25 mouse cellular contexts compared by ENCODE assay signal in genomic region chr6:70789134-70789533, GRCm38 (mm10). TPM values are rescaled to one million over a fixed set of nuclear protein-coding genes. Genes with fewer than 3 reads are reported as not detected.
A peak's percentile ranks its signal among the peaks of the same experiment; 100 is the strongest.
DNase-seq lines count a peak whose midpoint lies in the region; ATAC-seq and TF ChIP-seq lines count a peak whose summit lies in the region.
"Had no signal": no experiment of that assay in that cellular context is flagged by ENCODE, and none has a peak within 500 bp of the region (broad histone marks: within the 10 kb centered on the region; RNA-seq: fewer than 3 reads in every experiment).

No protein-coding gene starts in this region.

- H3K27ac ChIP-seq in heart, embryonic 13.5 days (replicated peaks), result no peak overlapping the region
- H3K27ac ChIP-seq in brown adipose tissue, adult 24 weeks (replicated peaks; ENCODE audit: low read depth, low read length), result peak overlapping the region; percentile 7; the same call in 1 of the 2 replicates
- peak overlapping the region; percentile 94 for H3K27ac ChIP-seq in liver, embryonic 12.5 days
- H3K27ac ChIP-seq in liver, postnatal 0 days (ENCODE audit: low read depth), result peak overlapping the region; percentile 89; the same call in 1 of the 2 replicates
- H3K27ac ChIP-seq: forebrain, embryonic 10.5 days; forebrain, embryonic 15.5 days; heart, embryonic 10.5 days; hindbrain, embryonic 14.5 days; kidney, postnatal 0 days; lung, embryonic 15.5 days; midbrain, embryonic 13.5 days had no signal

- peaks cover 27% of the 10 kb centered on the region for H3K4me1 ChIP-seq in heart, embryonic 13.5 days
- H3K4me1 ChIP-seq in brown adipose tissue, adult 24 weeks (ENCODE audit: control insufficient read depth, insufficient read depth, insufficient read length, low read length), result peaks cover 20% of the 10 kb centered on the region
- H3K4me1 ChIP-seq in liver, embryonic 12.5 days, result peaks cover 72% of the 10 kb centered on the region
- H3K4me1 ChIP-seq in liver, postnatal 0 days (ENCODE audit: insufficient read depth), result peaks cover 54% of the 10 kb centered on the region

- no peak overlapping the region for H3K4me3 ChIP-seq in heart, embryonic 13.5 days
- no peak overlapping the region for H3K4me3 ChIP-seq in brown adipose tissue, adult 24 weeks (ENCODE audit: insufficient read depth, low read depth, low read length)
- peak overlapping the region; percentile 79 for H3K4me3 ChIP-seq in liver, embryonic 12.5 days
- peak overlapping the region; percentile 74; the same call in 1 of the 2 replicates for H3K4me3 ChIP-seq in liver, postnatal 0 days (ENCODE audit: low read depth, low read length)
- H3K4me3 ChIP-seq: forebrain, embryonic 15.5 days; heart, embryonic 10.5 days; lung, embryonic 15.5 days; midbrain, embryonic 13.5 days; neural tube, embryonic 13.5 days had no signal

- 87% methylated on average over 3 of the region's 3 CpGs for WGBS in heart, embryonic 13.5 days
- 70% methylated on average over 3 of the region's 3 CpGs for WGBS in liver, embryonic 12.5 days (ENCODE audit: insufficient replicate concordance)
- WGBS in liver, postnatal 0 days (ENCODE audit: insufficient replicate concordance), result 72% methylated on average over 3 of the region's 3 CpGs

- H3K9ac ChIP-seq in heart, embryonic 13.5 days, result peak overlapping the region; percentile 12; the same call in 1 of the 2 replicates
- H3K9ac ChIP-seq in liver, embryonic 12.5 days, result peak overlapping the region; percentile 85; the same call in 1 of the 2 replicates
- no peak overlapping the region for H3K9ac ChIP-seq in liver, postnatal 0 days (replicated peaks)
- H3K9ac ChIP-seq: forebrain, embryonic 15.5 days; hindbrain, embryonic 14.5 days; lung, embryonic 15.5 days; midbrain, embryonic 13.5 days had no signal

- no peaks in the 10 kb centered on the region for H3K27me3 ChIP-seq in heart, embryonic 13.5 days (replicated peaks)
- no peaks in the 10 kb centered on the region for H3K27me3 ChIP-seq in liver, embryonic 12.5 days (replicated peaks)
- H3K27me3 ChIP-seq in liver, postnatal 0 days (ENCODE audit: insufficient read depth, low read length), result no peaks in the 10 kb centered on the region
- H3K27me3 ChIP-seq: forebrain, embryonic 15.5 days; lung, embryonic 15.5 days; midbrain, embryonic 13.5 days; neural tube, embryonic 13.5 days had no signal

- no peaks in the 10 kb centered on the region for H3K9me3 ChIP-seq in heart, embryonic 13.5 days
- H3K9me3 ChIP-seq in liver, embryonic 12.5 days (replicated peaks), result no peaks in the 10 kb centered on the region
- H3K9me3 ChIP-seq in liver, postnatal 0 days (ENCODE audit: low read length), result no peaks in the 10 kb centered on the region
- H3K9me3 ChIP-seq: forebrain, embryonic 10.5 days; forebrain, embryonic 15.5 days; heart, embryonic 10.5 days; lung, embryonic 15.5 days; midbrain, embryonic 13.5 days; neural tube, embryonic 13.5 days had no signal

- DNase-seq in heart, adult 8-10 months (ENCODE audit: low spot score), result no peak
- DNase-seq in liver, postnatal 0 days, result no peak
- no peak for DNase-seq in cerebellum, adult 9-11 months
- DNase-seq in right cerebral cortex, postnatal 4 days, result no peak
- DNase-seq: adrenal gland, adult 2 months; adrenal gland, postnatal 36 days; B cell, adult 2 months; cerebellum, adult 8-10 months; cerebellum, postnatal 36 days; kidney, adult 2 months; kidney, postnatal 4 days; left cerebral cortex, postnatal 4 days; lung, postnatal 36 days had no signal

- H3K4me2 ChIP-seq in heart, embryonic 13.5 days, result peak overlapping the region; percentile 98; the same call in 1 of the 2 replicates
- H3K4me2 ChIP-seq in liver, embryonic 12.5 days, result peak overlapping the region; percentile 86
- peak overlapping the region; percentile 95 for H3K4me2 ChIP-seq in liver, postnatal 0 days (ENCODE audit: low read depth, low read length)

- TF ChIP-seq EP300 in liver, postnatal 0 days (IDR thresholded peaks at IDR 0.05; ENCODE audit: low read depth), result no peak

- H3K36me3 ChIP-seq in heart, embryonic 13.5 days, result peaks cover 12% of the 10 kb centered on the region
- peaks cover 44% of the 10 kb centered on the region for H3K36me3 ChIP-seq in liver, embryonic 12.5 days
- peaks cover 10% of the 10 kb centered on the region for H3K36me3 ChIP-seq in liver, postnatal 0 days (replicated peaks; ENCODE audit: insufficient read depth, low read length)
- H3K36me3 ChIP-seq: lung, embryonic 15.5 days had no signal

- TF ChIP-seq CTCF in liver, postnatal 0 days (IDR thresholded peaks at IDR 0.05; ENCODE audit: low read depth), result no peak

- no peak for ATAC-seq in heart, embryonic 13.5 days (ENCODE audit: extremely low read depth, insufficient number of reproducible peaks, low FRiP score, low TSS enrichment)
- ATAC-seq in liver, embryonic 12.5 days, result no peak
- ATAC-seq in liver, postnatal 0 days, result no peak
- ATAC-seq: activated CD4-positive, CD25-positive, alpha-beta regulatory T cell, adult 4 months; forebrain, embryonic 15.5 days; midbrain, embryonic 13.5 days had no signal

RNA-seq across cellular contexts. Expression of gene Rpia, which starts 2.9 kb away (rescaled TPM):
- 1.0 and 1.1 TPM in 2 replicates for polyA plus RNA-seq in heart, embryonic 13.5 days (2015; fragmentation: Nextera tagmentation; extraction: Ambion mirVana)
- 10 to 100 TPM; 11.6 to 15.0 (median 13.4) TPM for total RNA-seq in heart, adult 8-10 months (2022)
- 18.1 and 42.6 TPM in 2 replicates for polyA plus RNA-seq in brown adipose tissue, adult 24 weeks (2012; ENCODE audit: insufficient read depth, insufficient read length, missing spikeins)
- 4.5 and 5.1 TPM in 2 replicates for polyA plus RNA-seq in liver, embryonic 12.5 days (2016; fragmentation: Nextera tagmentation; extraction: Ambion mirVana)
- 1.9 and 2.2 TPM in 2 replicates for polyA plus RNA-seq in liver, postnatal 0 days (2015; fragmentation: Nextera tagmentation; extraction: Ambion mirVana)

RNA-seq across cellular contexts. Expression of gene Eif2ak3, which starts 55.2 kb away (rescaled TPM):
- 5.7 and 6.0 TPM in 2 replicates for polyA plus RNA-seq in heart, embryonic 13.5 days (2015; fragmentation: Nextera tagmentation; extraction: Ambion mirVana)
- total RNA-seq in heart, adult 8-10 months (2022), result 1 to 10 TPM; 6.3 to 8.9 (median 7.6) TPM
- polyA plus RNA-seq in brown adipose tissue, adult 24 weeks (2012; ENCODE audit: insufficient read depth, insufficient read length, missing spikeins), result 6.5 and 6.6 TPM in 2 replicates
- 5.2 and 6.2 TPM in 2 replicates for polyA plus RNA-seq in liver, embryonic 12.5 days (2016; fragmentation: Nextera tagmentation; extraction: Ambion mirVana)
- 3.7 and 4.4 TPM in 2 replicates for polyA plus RNA-seq in liver, postnatal 0 days (2015; fragmentation: Nextera tagmentation; extraction: Ambion mirVana)

Comparison
In these comparisons a context has a peak if more than half of its experiments do, and no peak if none do; other contexts are left out.
1. H3K4me3 ChIP-seq: peak in liver, embryonic 12.5 days (single experiment) and liver, postnatal 0 days (single experiment); none in heart, embryonic 13.5 days (single experiment) and brown adipose tissue, adult 24 weeks (single experiment).
2. Peak in every context shown above with its lines, with median percentiles within 50 percentile points of each other: H3K4me2 ChIP-seq.